Mouse (Mus musculus) ES-Bruce4 (cell line): ENCODE results near the gene Gabra4.

Experiments used
- CTCF ChIP-seq: IDR thresholded peaks from one replicate; pipeline ENCODE4 v1.8.1; 2011; ENCODE audit warnings: low read depth, low read length
- POLR2A ChIP-seq: IDR thresholded peaks from one replicate; pipeline ENCODE4 v1.8.1; 2011; ENCODE audit warnings: low read length; ENCODE audit not compliant: insufficient read depth

DNA sequence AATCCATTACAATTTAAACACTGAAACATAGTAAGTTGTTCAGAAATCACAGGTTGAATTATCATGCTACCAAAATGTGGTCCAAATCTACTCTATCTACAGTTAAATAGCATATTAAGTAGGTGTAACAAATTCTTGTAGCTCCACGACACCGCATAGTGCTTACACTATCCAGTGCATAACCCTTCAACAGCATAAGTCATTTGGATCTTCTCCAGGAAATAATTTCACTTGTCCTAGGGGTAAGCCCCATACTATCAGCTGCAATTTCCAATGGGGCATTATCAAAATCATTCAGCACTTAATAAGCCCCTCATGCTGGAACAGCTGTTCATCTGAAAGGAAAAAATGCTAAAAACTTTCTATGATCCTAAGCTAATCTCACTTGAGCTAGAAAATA is 62.8 kb downstream of the Gabra4 start:
- no peak for TF ChIP-seq POLR2A
- no peak for TF ChIP-seq CTCF
